Mouse (Mus musculus) kidney, postnatal 0 days (tissue): ENCODE results near the gene Lmna. TPM values are rescaled to one million over a fixed set of nuclear protein-coding genes. Genes with fewer than 3 reads are reported as not detected.

Experiments used
- ATAC-seq: fragments of 200-750 bp; cut with Nextera tagmentation; replicated peaks from 2 replicates; pipeline ENCODE4 v1.8.0; 2017; ENCODE audit warnings: low read depth, moderate number of reproducible peaks, moderate TSS enrichment, moderate library complexity; ENCODE audit not compliant: low FRiP score
- DNase-seq: peaks from one replicate; pipeline ENCODE4 v3.0.0-alpha.2; 2016; ENCODE audit warnings: low spot score
- H3K27ac ChIP-seq: fragments of 300-500 bp; sonication (generic); 2 replicates; pipeline ENCODE4 v1.5.1; 2014; ENCODE audit warnings: mild to moderate bottlenecking
- H3K27me3 ChIP-seq: fragments of 300-500 bp; sonication (generic); 2 replicates; pipeline ENCODE4 v1.6.1; 2014; ENCODE audit warnings: low read length, mixed read lengths; ENCODE audit not compliant: insufficient read depth
- H3K36me3 ChIP-seq: fragments of 300-500 bp; sonication (generic); 2 replicates; pipeline ENCODE4 v1.6.1; 2014; ENCODE audit warnings: low read length, mixed read lengths; ENCODE audit not compliant: insufficient read depth
- H3K4me1 ChIP-seq: fragments of 300-500 bp; sonication (generic); replicated peaks from 2 replicates; pipeline ENCODE4 v1.6.1; 2014; ENCODE audit warnings: antibody characterized with exemption, low read length, mixed read lengths; ENCODE audit not compliant: insufficient read depth
- H3K4me2 ChIP-seq: fragments of 300-500 bp; sonication (generic); 2 replicates; pipeline ENCODE4 v1.6.1; 2014; ENCODE audit warnings: mild to moderate bottlenecking, low read length, moderate library complexity, mixed read lengths
- H3K4me3 ChIP-seq: fragments of 300-500 bp; sonication (generic); replicated peaks from 2 replicates; pipeline ENCODE4 v1.5.1; 2014; ENCODE audit warnings: low read depth, low read length
- H3K9ac ChIP-seq: fragments of 300-500 bp; sonication (generic); 2 replicates; pipeline ENCODE4 v1.6.1; 2014; ENCODE audit warnings: low read depth, low read length
- H3K9me3 ChIP-seq: fragments of 300-500 bp; sonication (generic); replicated peaks from 2 replicates; pipeline ENCODE4 v1.6.1; 2016; ENCODE audit warnings: low read length, inconsistent platforms, mixed read lengths
- CTCF ChIP-seq: IDR thresholded peaks from 2 replicates; pipeline ENCODE4 v1.5.1; 2016; ENCODE audit warnings: antibody characterized with exemption, low read depth, mild to moderate bottlenecking, moderate library complexity
- WGBS: fragments of 180-500 bp; shearing (Covaris S2); extraction: QIAGEN DNeasy Blood & Tissue Kit; methylation state at CpG from one replicate; pipeline ENCODE4 v1.1.7; 2014; 5-methylcytosine and 5-hydroxymethylcytosine counted together
- polyA plus RNA-seq: library from polyadenylated mRNA; unstranded; fragments of >200 nt; fragmentation: Nextera tagmentation; extraction: Ambion mirVana; gene quantifications from 2 replicates; pipeline ENCODE4 v1.2.1, GENCODE M21; 2015

Lmna gene
- polyA plus RNA-seq, 1 experiment from 2014 or later = 99.3 TPM

- Histone ChIP-seq H3K9ac (no peak overlapping the region), H3K27me3 (no peaks in the 10 kb centered on the region), H3K9me3 (no peaks in the 10 kb centered on the region), H3K4me2 (no peak overlapping the region), H3K27ac (no peak overlapping the region), H3K4me1 (peaks cover 20% of the 10 kb centered on the region; the same call in 1 of the 2 replicates), H3K4me3 (no peak overlapping the region), H3K36me3 (no peaks in the 10 kb centered on the region)
- no peak for ATAC-seq
- no peak for DNase-seq
- no peak for TF ChIP-seq CTCF
- 100% methylated on average over 2 of the region's 2 CpGs for WGBS
Measured at GRCm38 (mm10) chr3:88515095-88515386, 5.3 kb upstream of the Lmna start.

GRCm38 (mm10) chr3:88514231-88515094 is 4.7 kb upstream of the Lmna start:
- WGBS = 75% methylated on average over 10 of the region's 10 CpGs
- Histone ChIP-seq H3K9me3 (no peaks in the 10 kb centered on the region), H3K4me1 (peaks cover 20% of the 10 kb centered on the region), H3K27me3 (no peaks in the 10 kb centered on the region), H3K9ac (no peak overlapping the region), H3K4me2 (no peak overlapping the region), H3K4me3 (no peak overlapping the region), H3K36me3 (no peaks in the 10 kb centered on the region), H3K27ac (no peak overlapping the region)
- DNase-seq (no peak), ATAC-seq (no peak)
- no peak for TF ChIP-seq CTCF

GRCm38 (mm10) chr3:88513546-88514115 is 3.9 kb upstream of the Lmna start:
- TF ChIP-seq CTCF = no peak
- DNase-seq (no peak), ATAC-seq (no peak)
- H3K36me3 ChIP-seq = no peaks in the 10 kb centered on the region
- H3K4me1 ChIP-seq = peaks cover 23% of the 10 kb centered on the region
- H3K4me3 ChIP-seq = no peak overlapping the region
- WGBS = 75% methylated on average over 7 of the region's 7 CpGs
- H3K9me3 ChIP-seq = no peaks in the 10 kb centered on the region
- no peak overlapping the region for H3K9ac ChIP-seq
- H3K27ac ChIP-seq = no peak overlapping the region
- H3K4me2 ChIP-seq = no peak overlapping the region
- H3K27me3 ChIP-seq = no peaks in the 10 kb centered on the region

GRCm38 (mm10) chr3:88512896-88513545 is 3.3 kb upstream of the Lmna start:
- no peak for ATAC-seq
- no peak for TF ChIP-seq CTCF
- no peak for DNase-seq
- H3K27me3 ChIP-seq = no peaks in the 10 kb centered on the region
- no peaks in the 10 kb centered on the region for H3K9me3 ChIP-seq
- peak overlapping the region; percentile 3; the same call in 1 of the 2 replicates for H3K27ac ChIP-seq
- peaks cover 23% of the 10 kb centered on the region for H3K4me1 ChIP-seq
- H3K4me3 ChIP-seq = no peak overlapping the region
- H3K9ac ChIP-seq = no peak overlapping the region
- 40% methylated on average over 12 of the region's 15 CpGs for WGBS
- H3K36me3 ChIP-seq = no peaks in the 10 kb centered on the region
- H3K4me2 ChIP-seq = no peak overlapping the region; the same call in 1 of the 2 replicates

GRCm38 (mm10) chr3:88512141-88512895 is 2.6 kb upstream of the Lmna start:
- Histone ChIP-seq H3K36me3 (no peaks in the 10 kb centered on the region), H3K4me2 (no peak overlapping the region; the same call in 1 of the 2 replicates), H3K9me3 (no peaks in the 10 kb centered on the region), H3K4me1 (peaks cover 23% of the 10 kb centered on the region), H3K4me3 (no peak overlapping the region), H3K27ac (peak overlapping the region; percentile 3; the same call in 1 of the 2 replicates), H3K27me3 (no peaks in the 10 kb centered on the region), H3K9ac (no peak overlapping the region)
- no peak for ATAC-seq
- WGBS = 42% methylated on average over 6 of the region's 6 CpGs
- DNase-seq = no peak
- TF ChIP-seq CTCF = no peak

- Histone ChIP-seq H3K4me2 (no peak overlapping the region), H3K27ac (no peak overlapping the region), H3K4me1 (peaks cover 23% of the 10 kb centered on the region), H3K36me3 (no peaks in the 10 kb centered on the region), H3K9ac (no peak overlapping the region), H3K4me3 (no peak overlapping the region), H3K9me3 (no peaks in the 10 kb centered on the region), H3K27me3 (no peaks in the 10 kb centered on the region)
- ATAC-seq (no peak), DNase-seq (no peak)
- peak; percentile 28; the same call in 1 of the 2 replicates for TF ChIP-seq CTCF
- WGBS = 45% methylated on average over 4 of the region's 4 CpGs
Measured at GRCm38 (mm10) chr3:88511559-88511958, 1.8 kb upstream of the Lmna start.
